Comparison of ENCODE assay signal across 8 mouse cellular contexts in genomic region chr3:38423966-38424365, GRCm38 (mm10).
"Had no signal": no experiment of that assay in that cellular context is flagged by ENCODE, and none has a peak within 500 bp of the region (broad histone marks: within the 10 kb centered on the region; RNA-seq: fewer than 3 reads in every experiment).

No protein-coding gene starts in this region.

- H3K4me2 ChIP-seq: liver, embryonic 11.5 days; midbrain, embryonic 13.5 days had no signal

- H3K4me1 ChIP-seq: limb, embryonic 10.5 days; midbrain, embryonic 13.5 days had no signal

- H3K9ac ChIP-seq: midbrain, embryonic 13.5 days had no signal

- H3K27ac ChIP-seq: limb, embryonic 10.5 days; midbrain, embryonic 13.5 days had no signal

- H3K9me3 ChIP-seq: limb, embryonic 10.5 days; midbrain, embryonic 13.5 days had no signal

- H3K27me3 ChIP-seq: midbrain, embryonic 13.5 days had no signal

- H3K4me3 ChIP-seq: limb, embryonic 10.5 days; midbrain, embryonic 13.5 days; myocyte had no signal

- H3K36me3 ChIP-seq: limb, embryonic 10.5 days; midbrain, embryonic 13.5 days had no signal

- ATAC-seq: midbrain, embryonic 13.5 days had no signal

- DNase-seq: kidney, adult 18-20 months; kidney, postnatal 14 days; thymus, adult 18-20 months; thymus, postnatal 14 days had no signal
